Mouse (Mus musculus) megakaryocyte, embryonic 14.5 days (primary cell): ENCODE measurements around the gene Vps72.

ENCODE experiments used
- FLI1 ChIP-seq: IDR thresholded peaks from 2 replicates; pipeline ENCODE4 v1.6.1; 2012; ENCODE audit warnings: low read length, inconsistent platforms, mixed read lengths
- GATA1 ChIP-seq: IDR thresholded peaks from 3 replicates; pipeline ENCODE4 v1.6.1; 2012; ENCODE audit warnings: mixed read lengths, low read length, inconsistent platforms, borderline replicate concordance

- TF ChIP-seq FLI1, result no peak
- TF ChIP-seq GATA1, result no peak
Measured at GRCm38 (mm10) chr3:95066095-95066494, 44.7 kb upstream of the Vps72 start.
